Mouse (Mus musculus) fibroblast of lung, adult 2 months (primary cell): ENCODE results near the gene Fth1.

Source experiments
- DNase-seq: peaks from one replicate; pipeline ENCODE4 v3.0.0-alpha.2; 2011; ENCODE audit warnings: low read depth

Fth1 gene

DNA sequence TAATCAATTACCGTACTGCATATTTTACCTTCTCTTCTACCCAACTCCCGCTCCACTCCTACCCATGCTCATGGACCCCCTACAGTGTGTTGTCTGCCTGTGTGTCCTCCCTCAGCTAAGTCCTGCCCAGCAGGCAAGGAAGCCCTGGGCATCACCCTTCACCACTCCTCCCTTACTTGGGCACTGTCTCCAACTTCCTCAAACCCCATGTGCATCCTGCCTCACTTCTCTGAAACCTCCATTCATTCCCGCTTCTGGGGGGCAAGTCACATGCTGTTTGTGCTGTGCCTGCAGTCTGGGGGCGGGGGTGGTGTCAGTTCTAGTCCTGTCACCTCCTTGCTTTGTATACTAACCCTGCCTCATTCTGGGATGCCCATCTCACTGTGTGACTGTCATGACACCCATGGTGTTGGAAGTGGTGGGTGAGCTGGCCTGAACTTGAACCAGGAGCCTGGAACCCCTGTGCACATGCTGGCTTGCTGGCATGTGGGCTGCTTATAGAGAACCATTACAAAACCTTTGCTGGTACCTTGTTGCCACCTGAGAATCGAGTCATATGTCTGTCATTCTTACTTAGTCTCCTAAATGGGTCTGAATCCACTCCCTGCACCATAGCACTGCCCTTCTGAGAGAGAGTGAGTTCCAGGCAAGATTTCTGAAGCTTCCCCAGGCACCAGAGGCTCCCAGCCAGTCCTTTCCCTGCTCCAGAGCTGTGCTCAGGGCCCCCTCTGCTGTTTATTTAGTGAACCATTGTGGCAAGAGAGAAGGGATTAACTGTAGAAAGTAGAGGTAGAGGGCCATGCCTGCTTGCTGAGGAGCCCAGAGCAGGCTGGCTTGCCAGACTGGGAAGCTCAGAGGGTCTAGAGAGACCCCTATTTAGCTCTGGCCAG is 42.3 kb downstream of the Fth1 start:
- no peak for DNase-seq

DNA sequence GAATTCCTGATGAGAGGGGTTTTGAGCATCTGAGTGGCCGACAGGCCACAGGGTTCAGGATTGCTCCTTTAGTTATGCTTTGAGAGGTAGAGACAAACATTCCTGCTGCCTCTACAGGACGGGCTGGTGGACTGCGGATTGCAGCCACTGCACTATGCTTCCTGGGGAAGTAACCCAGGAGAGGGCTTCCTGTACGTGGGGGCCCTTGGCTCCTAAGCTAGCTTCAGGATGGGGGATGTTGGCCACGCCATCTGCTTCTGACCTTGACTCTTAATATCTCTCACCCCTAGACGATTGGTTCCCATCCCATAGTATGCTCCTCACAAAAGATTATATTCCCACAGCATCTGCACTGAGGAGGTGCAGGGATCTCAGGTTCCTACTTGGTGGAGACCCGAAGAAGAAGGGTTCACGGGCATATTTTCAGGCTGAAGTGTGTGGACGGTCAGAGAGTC is 42.9 kb downstream of the Fth1 start:
- no peak for DNase-seq

DNA sequence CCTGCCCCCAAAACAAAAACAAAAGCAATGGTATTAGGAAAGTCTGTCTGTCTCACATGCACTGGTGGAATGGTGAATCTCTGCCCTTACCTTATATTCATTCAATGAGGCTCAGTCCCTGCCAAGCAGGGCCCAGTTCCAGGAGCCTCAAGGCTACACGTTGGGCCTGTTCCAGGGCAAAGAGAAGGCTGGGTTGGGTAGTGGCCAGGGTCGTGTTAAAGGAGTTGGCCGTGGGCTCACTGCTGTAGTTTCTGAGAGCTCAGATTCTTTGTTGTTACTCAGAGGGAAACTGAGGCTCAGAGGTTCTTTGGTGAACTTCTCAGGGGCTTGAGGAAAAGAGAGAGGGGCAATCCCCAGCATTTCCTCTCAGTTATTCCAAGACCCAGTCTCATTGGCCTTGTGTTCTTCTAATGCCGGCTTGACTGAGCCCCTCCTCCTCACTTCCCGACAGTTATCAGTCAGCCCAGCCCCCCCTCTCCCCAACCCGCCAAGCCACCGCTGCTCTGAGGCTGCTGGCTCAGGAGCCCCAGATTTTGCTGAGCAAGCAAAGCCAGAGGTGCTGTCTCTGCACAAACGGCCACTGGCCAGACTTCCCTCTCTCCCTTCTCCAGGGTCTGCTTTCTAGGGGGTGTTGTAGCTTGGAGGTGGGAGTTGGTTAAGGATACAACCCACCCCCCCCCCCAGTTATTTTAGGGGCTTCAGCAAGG is 44.9 kb downstream of the Fth1 start:
- DNase-seq = no peak

DNA sequence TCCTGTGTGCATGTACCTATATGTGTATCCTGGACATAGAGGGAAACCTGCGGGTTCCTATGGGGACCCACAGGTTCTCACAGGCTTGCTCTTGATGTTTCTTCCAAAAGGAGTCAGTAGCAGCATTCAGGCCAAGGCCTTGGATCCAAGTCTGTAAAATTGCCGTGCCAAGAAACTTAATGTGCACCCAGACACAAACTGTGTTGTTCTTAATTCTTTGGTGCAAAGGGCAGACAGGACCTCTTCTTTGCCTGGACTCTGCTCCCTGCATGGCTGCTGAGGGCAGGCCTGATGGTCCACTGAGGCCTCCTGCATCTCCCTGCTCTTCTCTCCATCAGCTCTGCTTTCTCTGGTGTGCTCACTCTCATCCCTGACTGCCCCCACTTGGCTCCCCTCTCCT is 49.3 kb downstream of the Fth1 start:
- DNase-seq = no peak

DNA sequence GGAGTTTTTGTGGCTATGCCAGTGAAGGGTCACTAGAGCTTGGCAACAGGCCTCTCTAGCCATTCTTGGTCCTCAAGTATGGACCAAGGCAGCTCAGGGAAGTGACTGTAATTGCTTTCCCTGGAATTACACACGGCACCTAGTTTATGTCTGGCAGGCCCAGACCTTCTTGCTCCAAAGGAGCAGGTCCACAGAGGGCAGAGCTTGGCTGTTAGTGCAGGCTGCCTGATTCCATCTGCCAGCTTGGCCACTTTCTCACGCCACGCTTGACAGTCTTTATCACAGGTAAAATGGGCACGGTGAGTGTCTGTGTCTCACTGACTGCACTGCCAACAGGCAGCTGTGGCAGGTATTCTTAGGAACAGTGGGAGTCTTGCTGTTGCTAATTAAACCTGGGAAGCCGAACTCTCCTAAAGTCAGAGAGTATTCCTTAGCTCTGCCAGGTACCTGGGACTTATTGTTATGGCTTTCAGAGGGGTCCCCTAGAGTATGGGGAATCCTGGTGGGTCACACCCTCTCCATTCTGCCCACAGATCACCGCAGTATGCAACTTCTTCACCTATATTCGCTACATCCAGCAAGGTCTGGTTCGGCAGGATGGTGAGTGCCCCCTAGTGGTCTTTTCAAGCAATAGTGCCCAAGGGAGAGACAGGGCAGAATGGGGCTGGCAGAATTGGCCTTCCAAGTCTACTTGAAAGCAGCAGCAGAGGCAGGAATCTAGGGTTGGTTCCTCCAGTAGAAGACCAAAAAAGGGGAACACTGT is 53.0 kb downstream of the Fth1 start:
- DNase-seq = no peak

DNA sequence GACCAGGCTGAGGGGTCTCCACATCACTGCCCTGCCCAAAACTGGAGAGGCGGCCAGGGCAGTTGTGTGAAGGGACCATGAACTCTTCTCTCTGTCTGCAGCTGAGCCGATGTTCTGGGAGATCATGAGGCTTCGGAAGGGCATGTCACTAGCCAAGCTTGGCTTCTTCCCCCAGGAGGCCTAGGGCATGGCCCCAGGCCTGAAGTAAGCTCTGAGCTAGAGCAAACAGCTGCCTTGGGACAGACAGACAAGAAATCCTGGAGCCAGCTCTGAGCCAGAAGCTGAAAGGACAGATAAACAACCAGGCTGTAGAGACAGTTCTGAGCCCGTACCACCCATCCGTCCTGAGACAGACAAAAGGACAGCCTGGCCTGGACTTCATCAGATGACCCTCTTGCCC is 54.0 kb downstream of the Fth1 start:
- no peak for DNase-seq
